Mouse (Mus musculus) lung, postnatal 10 days (tissue): Measurements from ENCODE around the gene Rgs7.

ENCODE experiments used
- DNase-seq: peaks from one replicate; pipeline ENCODE4 v3.0.0; 2021

Rgs7 gene

DNA sequence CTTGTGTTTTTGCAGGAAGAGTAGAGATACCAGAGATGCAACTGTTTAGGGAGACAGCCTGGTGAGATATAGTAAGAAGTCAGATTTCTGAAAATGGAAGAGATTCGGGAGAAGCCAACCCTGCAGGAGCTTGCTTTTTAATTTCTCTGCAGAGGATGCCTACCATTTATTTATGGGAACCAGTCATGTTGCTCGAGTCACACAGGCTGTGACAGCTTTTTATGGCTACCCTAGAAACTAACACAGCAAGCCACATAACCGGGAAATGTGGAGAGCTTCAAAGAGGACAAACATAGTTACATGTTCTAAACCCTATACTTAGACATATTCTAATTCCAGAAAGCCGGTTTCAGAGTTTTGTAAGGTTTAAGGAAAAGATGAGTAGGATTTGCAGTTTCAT lies 349.2 kb downstream of the Rgs7 start:
- DNase-seq, result no peak

DNA sequence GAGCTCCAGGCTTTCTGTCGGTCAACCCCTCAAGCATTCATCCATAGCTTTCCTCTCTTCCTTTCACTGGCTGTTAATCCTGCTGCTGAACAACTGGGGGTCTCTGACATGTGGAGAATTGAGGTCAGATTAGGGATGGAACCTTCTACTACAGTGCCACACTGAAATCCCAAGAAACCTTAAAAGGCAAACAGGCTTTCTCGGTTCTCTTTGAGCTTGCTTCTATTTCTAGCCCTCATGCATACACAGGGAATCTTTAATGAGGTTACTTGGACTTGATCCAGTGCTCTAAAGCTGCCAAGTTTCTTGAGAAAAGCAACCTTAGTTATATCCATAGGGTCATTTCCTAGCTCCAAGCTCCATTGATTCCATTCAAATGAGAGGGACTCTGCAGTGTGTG lies 363.8 kb downstream of the Rgs7 start:
- peak; percentile 3 for DNase-seq

- peak; percentile 10 for DNase-seq
Measured at GRCm38 (mm10) chr1:175124416-175124815, 367.9 kb downstream of the Rgs7 start.

DNA sequence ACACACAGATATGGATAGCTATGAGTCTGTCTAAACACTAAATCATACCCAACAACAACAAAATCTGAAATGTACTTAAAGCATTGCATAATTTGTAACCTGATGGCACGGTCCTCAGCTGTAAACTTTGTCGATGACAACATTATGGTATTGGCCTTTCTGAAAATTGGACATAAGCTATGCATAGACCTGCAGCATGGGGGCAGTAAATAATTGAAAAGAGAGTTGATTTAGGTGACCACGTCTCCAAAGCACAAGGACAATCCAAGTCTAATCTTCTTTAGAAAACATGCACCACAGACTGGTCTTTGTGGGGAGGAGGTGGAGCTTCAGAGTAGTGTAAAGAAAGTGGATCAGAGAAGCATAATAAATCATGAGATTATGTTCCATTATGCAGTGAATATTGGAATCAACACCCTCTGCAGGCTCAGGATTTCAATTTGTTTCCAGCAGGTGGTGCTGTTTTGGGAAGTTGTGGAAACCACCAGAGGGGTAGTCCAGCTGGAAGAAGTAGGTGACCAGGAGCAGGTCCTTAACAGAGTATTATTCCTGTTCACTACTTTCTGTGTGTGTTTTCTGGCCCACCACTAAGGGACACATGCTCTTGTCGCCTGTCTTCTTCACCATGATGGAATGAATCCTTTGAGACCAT lies 373.3 kb downstream of the Rgs7 start:
- DNase-seq, result no peak

DNA sequence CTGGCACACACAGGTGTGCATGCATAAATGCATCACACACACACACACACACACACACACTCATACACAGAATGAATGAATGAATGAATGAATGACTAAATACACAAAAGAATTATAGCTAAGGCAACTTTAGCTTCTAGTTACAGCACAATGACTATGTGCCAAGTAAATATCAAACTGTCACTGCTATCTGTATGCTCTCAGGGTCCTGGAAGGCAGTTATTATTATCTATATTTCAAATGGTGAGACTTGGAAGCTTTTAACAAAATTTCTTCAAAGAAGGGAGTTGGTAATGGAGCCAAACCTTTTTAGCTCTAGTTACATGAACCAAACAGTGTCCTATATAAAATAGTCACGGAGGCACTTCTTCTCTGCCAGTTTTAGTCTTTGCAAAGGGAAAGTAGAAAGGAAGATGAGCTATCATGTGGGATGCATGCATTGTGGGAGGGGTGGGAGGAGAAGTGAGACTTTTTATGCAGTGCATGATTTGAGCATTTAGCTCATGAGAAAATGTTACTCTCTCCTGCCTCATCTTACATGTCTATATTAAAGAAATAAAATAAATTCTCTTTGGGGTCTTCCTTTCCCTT lies 383.9 kb downstream of the Rgs7 start:
- no peak for DNase-seq

DNA sequence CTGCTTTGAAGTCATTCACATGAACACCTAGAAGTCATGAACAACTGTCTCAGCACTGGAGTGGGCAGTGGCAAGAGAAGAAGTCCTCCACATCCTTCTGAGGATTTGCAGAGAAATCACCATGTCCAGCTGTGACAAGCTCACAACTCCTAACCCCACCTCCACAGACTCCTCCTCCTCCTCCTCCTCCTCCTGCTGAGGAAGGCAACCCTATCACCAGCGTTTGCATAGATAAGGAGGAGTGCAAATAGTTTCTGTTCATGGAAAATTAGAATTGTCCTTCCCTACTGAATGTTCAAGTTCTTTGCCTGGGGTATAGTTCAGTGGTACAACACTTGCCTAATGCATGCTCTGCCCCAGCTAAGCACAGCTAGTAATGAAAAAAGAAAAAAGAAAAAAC lies 386.0 kb downstream of the Rgs7 start:
- no peak for DNase-seq

- no peak for DNase-seq
Measured at GRCm38 (mm10) chr1:175105426-175105825, 386.9 kb downstream of the Rgs7 start.

- DNase-seq, result no peak
Measured at GRCm38 (mm10) chr1:175097014-175097413, 395.3 kb downstream of the Rgs7 start.

- DNase-seq, result no peak
Measured at GRCm38 (mm10) chr1:175082104-175082503, 410.2 kb downstream of the Rgs7 start.

- no peak for DNase-seq
Measured at GRCm38 (mm10) chr1:175079819-175080608, 412.3 kb downstream of the Rgs7 start.

GRCm38 (mm10) chr1:175073500-175074232 lies 418.6 kb downstream of the Rgs7 start:
- DNase-seq, result no peak

GRCm38 (mm10) chr1:175069758-175070290 lies 422.5 kb downstream of the Rgs7 start:
- DNase-seq, result no peak

- no peak for DNase-seq
Measured at GRCm38 (mm10) chr1:175049121-175049520, 443.2 kb downstream of the Rgs7 start.

DNA sequence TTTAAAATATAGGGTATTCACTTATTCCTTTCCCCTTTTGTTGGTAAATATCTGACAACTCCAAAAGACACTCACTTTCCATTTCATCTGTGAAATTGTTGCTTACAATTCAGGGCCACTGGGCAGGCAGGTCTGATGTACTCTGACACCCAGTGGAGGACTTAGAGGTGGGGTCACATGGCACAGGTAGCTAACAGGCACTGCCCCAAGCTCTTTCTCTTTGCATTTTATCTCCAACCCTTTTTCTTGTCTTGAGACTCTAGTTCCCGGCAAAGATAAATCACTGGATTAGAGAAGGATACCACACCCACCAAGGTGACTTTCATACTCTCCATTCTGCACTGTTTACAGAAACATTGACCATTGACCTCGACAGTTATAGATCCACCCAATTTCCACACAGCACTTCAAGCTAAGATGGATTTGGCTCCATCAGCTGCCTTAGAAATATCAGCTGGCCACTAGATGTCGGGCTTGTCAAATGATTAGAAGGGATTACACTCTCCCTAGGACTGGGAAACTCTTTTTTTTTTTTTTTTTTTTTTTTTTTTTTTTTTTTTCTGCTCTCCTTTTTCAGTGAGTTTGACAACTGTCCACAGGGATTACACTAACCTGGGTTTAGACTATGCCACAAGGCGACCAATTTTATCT lies 451.0 kb downstream of the Rgs7 start:
- DNase-seq, result peak; percentile 73

DNA sequence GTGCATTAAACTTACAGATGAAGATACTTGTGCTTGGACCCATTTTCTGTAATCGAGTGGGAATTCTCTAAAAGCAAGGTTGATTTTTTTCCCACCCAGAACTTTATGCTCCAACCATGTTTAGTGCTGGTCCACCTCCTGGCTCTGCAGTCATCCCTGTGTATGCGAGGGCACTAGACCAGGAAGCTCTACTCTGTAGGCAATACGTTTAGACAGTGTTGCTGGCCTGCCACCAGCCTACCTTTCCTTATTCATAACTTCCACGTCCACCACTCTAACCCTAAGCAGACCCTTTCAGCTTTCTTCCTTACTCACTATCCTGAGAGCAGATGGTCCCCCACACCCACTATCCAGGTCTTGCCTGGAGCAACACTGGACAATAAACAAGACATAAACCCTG lies 452.3 kb downstream of the Rgs7 start:
- DNase-seq, result no peak

DNA sequence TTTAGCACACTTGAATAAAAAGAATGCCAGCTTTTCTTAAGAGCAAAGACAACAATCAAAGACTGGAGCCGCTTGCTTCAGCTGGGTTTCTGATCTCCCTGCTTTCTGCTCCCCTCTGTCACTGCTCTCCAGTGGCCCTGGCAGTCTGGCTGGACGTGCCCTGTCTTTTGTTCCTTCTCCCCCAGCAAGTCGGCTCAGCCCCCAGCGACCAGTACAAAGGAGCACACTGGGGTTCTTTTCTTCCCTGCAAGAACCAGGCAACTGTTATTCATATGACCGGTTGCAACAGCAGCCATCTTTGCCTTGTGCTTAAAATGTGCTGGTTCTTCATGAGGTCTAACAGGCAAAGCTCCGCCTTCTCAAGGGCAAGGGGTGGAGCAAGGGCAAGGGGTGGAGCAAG lies 452.7 kb downstream of the Rgs7 start:
- DNase-seq, result peak; percentile 18

GRCm38 (mm10) chr1:175035461-175035860 lies 456.8 kb downstream of the Rgs7 start:
- no peak for DNase-seq

DNA sequence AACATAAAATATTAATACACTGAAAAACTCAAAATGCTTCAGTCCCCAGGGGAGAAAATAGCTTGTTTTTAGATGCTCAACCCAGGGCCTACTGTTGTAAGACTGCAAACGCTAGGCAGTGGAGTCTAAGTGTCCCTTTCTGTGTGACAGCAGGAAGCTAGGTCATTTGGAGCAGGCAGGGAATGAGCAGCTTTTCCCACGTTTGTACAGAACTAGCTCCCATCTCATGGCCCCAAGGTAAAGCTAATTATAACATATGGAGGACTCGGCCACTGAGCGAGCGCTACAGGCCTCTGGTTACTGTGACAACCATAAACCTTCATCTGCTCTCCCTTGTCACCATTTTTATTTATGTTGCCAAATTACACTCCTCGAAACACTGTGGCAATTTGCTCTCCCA lies 460.3 kb downstream of the Rgs7 start:
- DNase-seq, result no peak

DNA sequence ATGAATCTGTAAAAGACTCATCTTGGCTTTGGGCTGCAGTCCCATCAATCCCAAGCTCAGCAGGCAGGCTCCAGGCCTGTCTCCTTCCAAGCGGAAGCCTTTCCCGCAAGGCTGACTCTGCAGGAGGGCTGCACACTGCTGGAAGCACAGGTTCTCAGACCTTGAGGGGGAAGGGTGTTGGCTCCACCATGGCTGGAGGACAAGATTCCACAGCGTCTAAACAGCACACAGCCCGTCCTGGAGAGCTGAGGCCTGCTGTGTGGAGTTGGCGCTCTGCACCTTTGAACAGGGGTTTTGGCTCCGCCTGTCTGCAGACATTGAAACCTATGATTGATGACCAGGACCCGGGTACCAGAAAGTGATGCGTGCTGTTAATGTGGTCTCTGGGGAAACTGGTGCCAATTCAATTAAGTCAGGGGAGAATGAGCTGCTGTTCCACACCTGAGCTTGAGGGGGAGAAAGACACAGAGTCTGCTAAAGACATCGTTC lies 463.5 kb downstream of the Rgs7 start:
- no peak for DNase-seq

DNA sequence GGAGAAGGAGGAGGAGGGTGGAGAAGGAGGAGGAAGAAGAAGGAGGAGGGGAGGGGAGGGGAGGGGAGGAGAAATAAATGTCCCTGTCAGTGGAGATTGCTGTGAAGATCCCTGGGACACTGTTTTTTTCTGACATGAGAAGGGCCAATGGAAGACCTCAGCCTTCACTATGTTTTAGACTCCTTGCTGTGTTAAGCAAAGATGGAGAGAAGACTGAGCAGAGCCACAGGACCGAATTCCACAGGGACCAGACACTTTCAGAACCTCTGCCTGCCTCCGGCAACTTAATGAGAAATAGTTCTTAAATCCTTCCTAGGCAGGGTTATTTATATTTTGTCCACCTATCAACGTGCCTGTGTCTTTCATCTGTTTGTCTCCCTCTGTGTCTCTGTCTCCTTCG lies 464.0 kb downstream of the Rgs7 start:
- no peak for DNase-seq

- DNase-seq, result no peak
Measured at GRCm38 (mm10) chr1:175025781-175026309, 466.5 kb downstream of the Rgs7 start.

DNA sequence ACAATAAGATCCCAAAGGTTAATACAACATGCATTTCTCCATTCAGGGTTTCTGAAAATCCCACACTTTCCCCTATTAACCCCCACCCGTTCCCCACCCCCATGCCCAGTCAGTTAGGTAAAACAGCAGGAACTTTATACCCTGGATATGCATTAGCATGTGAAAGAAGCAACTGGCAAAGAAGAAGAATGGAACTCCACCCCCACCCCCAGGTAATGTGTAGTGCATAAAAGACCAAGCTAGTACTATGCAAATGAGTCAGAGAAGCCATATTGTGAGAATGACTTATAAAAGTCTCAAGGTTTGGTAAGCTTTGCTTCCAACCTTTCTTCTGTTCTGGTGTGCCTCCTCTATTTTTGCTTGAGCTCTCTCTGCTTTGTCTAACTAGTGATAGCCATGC lies 468.2 kb downstream of the Rgs7 start:
- DNase-seq, result no peak
